Mouse (Mus musculus) Patski (cell line): ENCODE data around the gene Shisa8. TPM values are rescaled to one million over a fixed set of nuclear protein-coding genes. Genes with fewer than 3 reads are reported as not detected.

Experiments
- ATAC-seq: fragments of 100-300 bp; one replicate; pipeline ENCODE4 v1.8.0; 2021
- CTCF ChIA-PET: fragments of 350-600 bp; sonication (Branson Sonifier 250); formaldehyde crosslinking; loops from one replicate; lab custom pipeline; 2022; ENCODE audit warnings: inconsistent platforms; lab: Charles Lee
- POLR2A ChIA-PET: fragments of 350-600 bp; sonication (Branson Sonifier 250); formaldehyde crosslinking; loops from one replicate; lab custom pipeline; 2022; ENCODE audit warnings: antibody characterized with exemption, inconsistent platforms; lab: Charles Lee
- DNase-seq: peaks from one replicate; pipeline ENCODE4 v3.0.0-alpha.2; 2011; ENCODE audit warnings: low read depth, low spot score
- H3K27me3 ChIP-seq: fragments of 371-371 bp; one replicate; pipeline ENCODE4 v1.5.1; 2021
- CTCF ChIP-seq: fragments of 100-300 bp; IDR thresholded peaks from one replicate; pipeline ENCODE4 v1.5.1; 2021
- in situ Hi-C: fragments of 300-500 bp; cut with MboI; formaldehyde crosslinking; loops from 3 replicates; pipeline ENCODE4 v1.11.1; 2018; ENCODE audit warnings: low pct_unique_long_range_greater_than_20kb, mixed read lengths
- polyA plus RNA-seq: library from polyadenylated mRNA; unstranded; gene quantifications from one replicate; pipeline ENCODE4 v1.2.3, GENCODE M21; 2021

The Shisa8 gene
- polyA plus RNA-seq, 1 experiment from 2014 or later = 0.09 TPM

DNA sequence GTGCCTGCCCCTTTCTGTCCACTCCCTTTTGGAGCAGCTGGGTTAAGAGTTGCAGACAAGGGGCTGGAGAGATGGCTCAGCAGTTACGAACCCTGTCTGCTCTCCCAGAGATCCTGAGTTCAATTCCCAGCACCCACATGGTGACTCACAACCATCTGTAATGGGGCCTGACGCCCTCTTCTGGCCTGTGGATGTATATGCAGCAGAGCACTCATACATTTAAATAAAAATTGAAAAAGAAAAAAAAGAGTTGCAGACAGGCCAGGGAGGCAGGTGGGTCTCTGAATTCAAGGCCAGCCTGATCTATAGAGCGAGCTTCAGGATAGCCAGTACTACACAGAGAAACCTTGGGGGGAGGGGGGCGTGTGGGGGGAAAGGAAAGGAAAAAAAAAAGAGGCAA, 25.2 kb downstream of the Shisa8 start:
- ChIA-PET CTCF (interaction anchor here (1.6 kb wide), 1 partner anchor 22 kb away, joined by 3 read pairs; no protein-coding TSS in a partner anchor), POLR2A (no interaction called here)
- DNase-seq = no peak
- no peak for TF ChIP-seq CTCF
- no peak for ATAC-seq
- in situ Hi-C loops = no loop called here
- H3K27me3 ChIP-seq = no peaks in the 10 kb centered on the region

GRCm38 (mm10) chr15:82186931-82187330, 25.7 kb downstream of the Shisa8 start:
- CTCF ChIA-PET = interaction anchor here (1.4 to 1.6 kb wide), 2 partner anchors 8 to 21 kb away, joined by 3 read pairs; no protein-coding TSS in a partner anchor
- in situ Hi-C loops = no loop called here
- ATAC-seq (no peak), DNase-seq (no peak)
- no peaks in the 10 kb centered on the region for H3K27me3 ChIP-seq
- TF ChIP-seq CTCF = no peak
- POLR2A ChIA-PET = no interaction called here

DNA sequence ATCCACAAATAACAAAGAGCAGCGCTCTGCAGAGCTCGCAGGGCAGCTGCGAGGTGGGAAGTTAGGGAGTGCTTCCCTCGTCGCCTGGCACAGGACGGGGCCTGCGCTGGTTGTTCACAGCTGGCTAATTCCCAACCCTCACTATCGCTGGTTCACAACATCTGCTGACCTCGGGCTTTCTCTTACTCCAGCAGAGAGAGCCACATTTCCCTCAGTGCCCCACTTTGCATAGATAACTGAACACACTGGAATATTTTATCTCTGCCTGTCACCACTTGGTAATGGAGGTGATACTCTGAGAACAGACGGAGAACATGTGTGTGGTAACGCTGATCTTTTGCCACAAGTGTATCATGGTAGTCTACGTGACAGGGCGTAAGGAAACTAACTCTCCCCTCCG, 26.5 kb downstream of the Shisa8 start:
- ATAC-seq (no peak), DNase-seq (no peak)
- CTCF ChIA-PET = interaction anchor here (1.4 to 1.6 kb wide), 2 partner anchors 9 to 20 kb away, joined by 3 read pairs; no protein-coding TSS in a partner anchor
- TF ChIP-seq CTCF = no peak
- no peaks in the 10 kb centered on the region for H3K27me3 ChIP-seq
- POLR2A ChIA-PET = no interaction called here
- in situ Hi-C loops = no loop called here

GRCm38 (mm10) chr15:82185062-82185783, 27.4 kb downstream of the Shisa8 start:
- no peaks in the 10 kb centered on the region for H3K27me3 ChIP-seq
- ATAC-seq = no peak
- in situ Hi-C loops = no loop called here
- DNase-seq = no peak
- CTCF ChIA-PET = interaction anchor here (1.4 to 1.7 kb wide), 3 partner anchors 10 to 124 kb away, joined by 3 to 4 read pairs (median 4); no protein-coding TSS in a partner anchor
- TF ChIP-seq CTCF = no peak
- POLR2A ChIA-PET = no interaction called here

DNA sequence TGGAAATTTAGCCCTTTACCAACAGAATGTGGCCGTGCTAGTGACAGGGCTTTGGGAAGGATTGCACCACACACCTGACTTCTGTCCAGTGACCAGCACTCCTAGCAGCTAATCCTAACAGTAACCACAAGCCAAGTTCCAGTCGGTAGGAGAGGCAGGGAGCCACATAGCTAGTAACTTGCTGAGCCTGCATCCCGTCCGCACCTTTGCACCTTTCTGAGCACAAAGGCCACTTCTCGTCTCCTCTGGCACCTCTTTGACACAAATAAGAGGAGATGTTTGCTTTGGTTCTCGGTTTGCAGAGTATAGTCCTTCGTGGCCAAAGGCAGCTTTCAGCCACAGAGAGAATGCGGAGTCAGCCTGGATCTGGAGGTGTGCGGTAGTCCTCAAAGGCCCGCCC, 28.0 kb downstream of the Shisa8 start:
- no peaks in the 10 kb centered on the region for H3K27me3 ChIP-seq
- in situ Hi-C loops = no loop called here
- no peak for DNase-seq
- POLR2A ChIA-PET = interaction anchor here (1.3 kb wide), 1 partner anchor 37 kb away, joined by 3 read pairs; the partner anchor contains the start of gene Srebf2
- CTCF ChIA-PET = interaction anchor here (1.6 to 1.7 kb wide), 2 partner anchors 15 to 124 kb away, joined by 4 read pairs; no protein-coding TSS in a partner anchor
- no peak for TF ChIP-seq CTCF
- ATAC-seq = peak; percentile 2

- peak; percentile 25 for ATAC-seq
- no peaks in the 10 kb centered on the region for H3K27me3 ChIP-seq
- ChIA-PET CTCF (interaction anchor here (1.6 to 1.7 kb wide), 2 partner anchors 14 to 123 kb away, joined by 4 read pairs; no protein-coding TSS in a partner anchor), POLR2A (interaction anchor here (1.3 kb wide), 1 partner anchor 37 kb away, joined by 3 read pairs; the partner anchor contains the start of gene Srebf2)
- DNase-seq = no peak
- TF ChIP-seq CTCF = no peak
- in situ Hi-C loops = no loop called here
These were observed 28.4 kb downstream of the Shisa8 start for GRCm38 (mm10) chr15:82184183-82184582.

DNA sequence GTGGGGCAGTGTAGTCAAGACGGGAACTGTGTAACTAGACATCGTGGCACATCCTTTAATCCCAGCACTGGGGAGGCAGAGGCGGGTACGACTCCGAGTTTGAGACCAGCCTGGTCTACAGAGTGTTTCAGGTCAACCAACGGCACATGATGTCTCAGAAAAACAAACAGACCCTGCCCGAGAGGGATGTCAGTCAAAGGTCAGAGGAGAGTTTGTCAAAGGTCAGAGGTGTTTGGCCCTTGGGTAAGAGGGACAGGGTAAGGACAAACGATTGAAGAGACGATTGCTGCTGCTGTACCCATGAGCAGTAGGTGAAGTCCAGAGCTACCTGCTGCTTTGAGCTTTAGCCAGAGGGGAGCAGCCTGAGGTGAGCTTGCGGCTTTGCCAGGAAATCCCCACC, 29.0 kb downstream of the Shisa8 start:
- ATAC-seq = no peak
- CTCF ChIA-PET = interaction anchor here (1.6 to 1.7 kb wide), 2 partner anchors 14 to 123 kb away, joined by 4 read pairs; no protein-coding TSS in a partner anchor

GRCm38 (mm10) chr15:82182311-82182710, 30.3 kb downstream of the Shisa8 start:
- no peak for DNase-seq
- in situ Hi-C loops = no loop called here

More for the DNA sequence above, 29.0 kb downstream of the Shisa8 start:
- in situ Hi-C loops = no loop called here
- H3K27me3 ChIP-seq = no peaks in the 10 kb centered on the region
- no peak for TF ChIP-seq CTCF
- DNase-seq = no peak
- POLR2A ChIA-PET = interaction anchor here (1.3 kb wide), 1 partner anchor 36 kb away, joined by 3 read pairs; the partner anchor contains the start of gene Srebf2

DNA sequence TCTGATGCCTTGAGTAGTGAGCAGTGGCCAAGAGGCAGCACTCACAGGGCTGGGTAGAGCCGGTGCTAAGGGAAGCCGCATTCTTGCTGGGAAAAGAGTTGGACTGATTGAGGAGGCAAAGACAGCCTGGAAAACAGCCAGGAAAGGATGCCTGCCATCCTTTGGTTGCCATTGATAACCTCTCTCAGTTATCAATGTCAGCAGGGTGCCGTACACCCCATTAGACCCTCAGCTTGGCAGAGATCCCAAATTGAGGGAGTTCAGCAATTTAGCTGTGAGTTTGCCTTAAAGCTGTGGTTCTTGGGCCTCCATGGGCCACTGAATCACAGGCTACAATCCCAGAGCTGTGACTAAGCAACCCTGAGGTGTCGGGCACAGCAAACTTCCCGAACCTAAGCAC, 31.5 kb downstream of the Shisa8 start:
- no peaks in the 10 kb centered on the region for H3K27me3 ChIP-seq
- DNase-seq = peak; percentile 67
- ChIA-PET CTCF (interaction anchor here (0.8 to 2.1 kb wide), 5 partner anchors 8 to 56 kb away, joined by 3 to 9 read pairs (median 3); no protein-coding TSS in a partner anchor), POLR2A (interaction anchor here (1.5 kb wide), 1 partner anchor 15 kb away, joined by 4 read pairs; no protein-coding TSS in a partner anchor)
- ATAC-seq = peak; percentile 75
- in situ Hi-C loops = no loop called here
- TF ChIP-seq CTCF = no peak

More at GRCm38 (mm10) chr15:82182311-82182710, 30.3 kb downstream of the Shisa8 start:
- ChIA-PET CTCF (interaction anchor here (1.2 kb wide), 1 partner anchor 13 kb away, joined by 5 read pairs; no protein-coding TSS in a partner anchor), POLR2A (interaction anchor here (0.6 to 0.9 kb wide), 2 partner anchors 36 to 116 kb away, joined by 3 to 4 read pairs; partner anchors contain the start of gene Srebf2)
- no peak for ATAC-seq
- no peaks in the 10 kb centered on the region for H3K27me3 ChIP-seq
- TF ChIP-seq CTCF = no peak

DNA sequence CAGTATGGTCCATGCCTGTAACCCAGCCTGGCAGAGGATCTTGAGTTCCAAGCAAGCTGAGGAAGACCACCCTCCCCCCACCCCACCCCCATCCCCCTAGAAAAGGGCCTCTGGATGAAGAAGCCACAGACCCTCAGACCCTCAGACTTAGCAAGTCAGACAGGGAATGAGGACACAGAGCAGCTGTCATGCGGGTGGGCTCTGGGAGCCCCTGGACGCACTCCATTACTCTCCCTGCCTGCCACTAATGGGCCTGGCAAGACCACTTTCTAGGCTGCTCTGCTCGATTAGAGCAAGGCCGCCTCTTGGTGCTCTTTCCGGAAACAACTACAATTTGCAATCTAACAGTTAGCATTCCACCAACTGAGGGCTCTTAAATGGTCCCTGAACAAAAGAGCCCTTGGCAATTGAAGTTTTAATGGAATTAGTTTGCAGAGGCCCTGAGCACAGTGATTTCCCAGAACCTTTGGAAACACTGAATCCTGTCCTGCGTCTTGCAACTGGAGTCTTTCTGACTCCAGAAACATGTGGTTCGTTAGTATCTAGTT, 34.8 kb downstream of the Shisa8 start:
- TF ChIP-seq CTCF = no peak
- ATAC-seq (no peak), DNase-seq (no peak)
- in situ Hi-C loops = no loop called here
- CTCF ChIA-PET = no interaction called here
- no peaks in the 10 kb centered on the region for H3K27me3 ChIP-seq
- POLR2A ChIA-PET = no interaction called here
